Mouse (Mus musculus): ENCODE measurements around the gene Lrrk1.

Lrrk1 gene

GRCm38 (mm10) chr7:66387813-66388521 lies at the start of gene Lrrk1:
Gene Lrrk1, minus strand, starts transcription at chr7:66388350.
- peak; percentile 75 for DNase-seq (ENCODE audit: extremely low spot score)

GRCm38 (mm10) chr7:66434453-66434935 lies 46.3 kb upstream of the Lrrk1 start:
- DNase-seq (ENCODE audit: extremely low spot score) = peak; percentile 42

- peak; percentile 64 for DNase-seq (ENCODE audit: extremely low spot score)
Observed at GRCm38 (mm10) chr7:66427437-66428161, 39.4 kb upstream of the Lrrk1 start, which contains the start of gene Aldh1a3. Gene Aldh1a3, minus strand, starts transcription at chr7:66427517.

GRCm38 (mm10) chr7:66427053-66427436 lies 38.9 kb upstream of the Lrrk1 start:
- no peak for DNase-seq (ENCODE audit: extremely low spot score)

- DNase-seq (ENCODE audit: extremely low spot score) = no peak
Observed at GRCm38 (mm10) chr7:66421903-66422302, 33.8 kb upstream of the Lrrk1 start.

GRCm38 (mm10) chr7:66418981-66419380 lies 30.8 kb upstream of the Lrrk1 start:
- DNase-seq (ENCODE audit: extremely low spot score) = no peak

- DNase-seq (ENCODE audit: extremely low spot score) = no peak
Observed at GRCm38 (mm10) chr7:66416829-66417228, 28.7 kb upstream of the Lrrk1 start.

GRCm38 (mm10) chr7:66413093-66413492 lies 24.9 kb upstream of the Lrrk1 start:
- no peak for DNase-seq (ENCODE audit: extremely low spot score)

GRCm38 (mm10) chr7:66409433-66409832 lies 21.3 kb upstream of the Lrrk1 start:
- DNase-seq (ENCODE audit: extremely low spot score) = peak; percentile 57

GRCm38 (mm10) chr7:66406971-66407370 lies 18.8 kb upstream of the Lrrk1 start:
- no peak for DNase-seq (ENCODE audit: extremely low spot score)

- no peak for DNase-seq (ENCODE audit: extremely low spot score)
Observed at GRCm38 (mm10) chr7:66405951-66406721, 18.0 kb upstream of the Lrrk1 start.

GRCm38 (mm10) chr7:66405541-66405940 lies 17.4 kb upstream of the Lrrk1 start:
- DNase-seq (ENCODE audit: extremely low spot score) = no peak

GRCm38 (mm10) chr7:66404802-66405201 lies 16.7 kb upstream of the Lrrk1 start:
- no peak for DNase-seq (ENCODE audit: extremely low spot score)

GRCm38 (mm10) chr7:66404141-66404540 lies 16.0 kb upstream of the Lrrk1 start:
- no peak for DNase-seq (ENCODE audit: extremely low spot score)

- no peak for DNase-seq (ENCODE audit: extremely low spot score)
Observed at GRCm38 (mm10) chr7:66402876-66403275, 14.7 kb upstream of the Lrrk1 start.

GRCm38 (mm10) chr7:66401605-66402004 lies 13.5 kb upstream of the Lrrk1 start:
- no peak for DNase-seq (ENCODE audit: extremely low spot score)

GRCm38 (mm10) chr7:66397288-66397687 lies 9.1 kb upstream of the Lrrk1 start:
- no peak for DNase-seq (ENCODE audit: extremely low spot score)

GRCm38 (mm10) chr7:66388621-66389532 lies 727 bp upstream of the Lrrk1 start:
- peak; percentile 74 for DNase-seq (ENCODE audit: extremely low spot score)

- DNase-seq (ENCODE audit: extremely low spot score) = no peak
Observed at GRCm38 (mm10) chr7:66387419-66387812, 734 bp downstream of the Lrrk1 start.

GRCm38 (mm10) chr7:66386411-66386810 lies 1.7 kb downstream of the Lrrk1 start:
- DNase-seq (ENCODE audit: extremely low spot score) = no peak

- DNase-seq (ENCODE audit: extremely low spot score) = no peak
Observed at GRCm38 (mm10) chr7:66385826-66386225, 2.3 kb downstream of the Lrrk1 start.

Data from embryo, embryonic 9.5 days (tissue).